Mouse (Mus musculus) liver, embryonic 11.5 days (tissue): Measurements from ENCODE around the gene Lrrc42. TPM values are rescaled to one million over a fixed set of nuclear protein-coding genes. Genes with fewer than 3 reads are reported as not detected.

Experiments
- ATAC-seq: fragments of 200-750 bp; cut with Nextera tagmentation; replicated peaks from 2 replicates; pipeline ENCODE4 v1.8.0; 2017; ENCODE audit warnings: moderate number of reproducible peaks, mild to moderate bottlenecking, moderate TSS enrichment, moderate library complexity; ENCODE audit not compliant: low FRiP score
- DNase-seq: peaks from one replicate; pipeline ENCODE4 v3.0.0-alpha.2; 2017; ENCODE audit warnings: low spot score
- H3K27ac ChIP-seq: fragments of 300-500 bp; sonication (generic); 2 replicates; pipeline ENCODE4 v1.5.1; 2014; ENCODE audit warnings: mild to moderate bottlenecking, low read depth, low read length, control low read depth
- H3K27me3 ChIP-seq: fragments of 300-500 bp; sonication (generic); replicated peaks from 2 replicates; pipeline ENCODE4 v1.6.1; 2014; ENCODE audit warnings: low read length, mixed read lengths; ENCODE audit not compliant: control insufficient read depth, insufficient read depth
- H3K36me3 ChIP-seq: fragments of 300-500 bp; sonication (generic); 2 replicates; pipeline ENCODE4 v1.6.1; 2014; ENCODE audit warnings: mild to moderate bottlenecking, low read length, moderate library complexity, mixed read lengths; ENCODE audit not compliant: control insufficient read depth, insufficient read depth
- H3K4me1 ChIP-seq: fragments of 300-500 bp; sonication (generic); replicated peaks from 2 replicates; pipeline ENCODE4 v1.6.1; 2014; ENCODE audit warnings: low read length, mixed read lengths; ENCODE audit not compliant: control insufficient read depth, insufficient read depth
- H3K4me2 ChIP-seq: fragments of 300-500 bp; sonication (generic); 2 replicates; pipeline ENCODE4 v1.6.1; 2014; ENCODE audit warnings: mild to moderate bottlenecking, control low read depth, moderate library complexity
- H3K4me3 ChIP-seq: fragments of 300-500 bp; sonication (generic); 2 replicates; pipeline ENCODE4 v1.5.1; 2014; ENCODE audit warnings: low read depth, low read length, control low read depth
- H3K9ac ChIP-seq: fragments of 300-500 bp; sonication (generic); 2 replicates; pipeline ENCODE4 v1.6.1; 2014; ENCODE audit warnings: low read depth, low read length, control low read depth
- H3K9me3 ChIP-seq: fragments of 300-500 bp; sonication (generic); 2 replicates; pipeline ENCODE4 v1.6.1; 2016; ENCODE audit warnings: low read length, inconsistent platforms, mixed read lengths; ENCODE audit not compliant: control insufficient read depth
- WGBS: fragments of 180-500 bp; shearing (Covaris S2); extraction: QIAGEN DNeasy Blood & Tissue Kit; methylation state at CpG from one replicate; pipeline ENCODE4 v1.1.7; 2014; 5-methylcytosine and 5-hydroxymethylcytosine counted together
- polyA plus RNA-seq: library from polyadenylated mRNA; unstranded; fragments of >200 nt; fragmentation: Nextera tagmentation; extraction: Ambion mirVana; gene quantifications from 2 replicates; pipeline ENCODE4 v1.2.1, GENCODE M21; 2014

Lrrc42 gene
- polyA plus RNA-seq, 1 experiment from 2014 or later: 40.7 TPM

DNA sequence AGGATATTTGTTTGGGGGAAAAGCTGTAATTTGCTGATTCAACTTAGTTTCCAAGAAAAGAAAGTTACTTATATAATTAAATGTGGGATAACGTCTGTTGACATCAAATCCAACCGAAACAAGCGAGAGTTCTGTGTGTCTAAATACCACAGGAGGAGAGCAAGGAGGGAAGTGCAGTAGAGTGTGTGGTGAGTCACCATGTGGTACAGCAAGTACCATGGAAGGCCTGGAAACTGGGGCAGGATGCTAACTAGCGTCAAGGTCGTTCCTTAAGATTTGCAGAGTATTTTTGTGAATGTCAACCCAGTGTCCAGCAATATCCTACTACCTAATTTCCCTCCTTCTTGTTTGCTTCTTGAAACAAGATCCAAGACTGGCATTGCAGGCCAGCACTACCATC is 55.3 kb downstream of the Lrrc42 start:
- DNase-seq (no peak), ATAC-seq (no peak)
- no peaks in the 10 kb centered on the region for H3K4me1 ChIP-seq
- H3K4me3 ChIP-seq: no peak overlapping the region
- no peak overlapping the region for H3K27ac ChIP-seq
- WGBS: 91% methylated on average over 5 of the region's 5 CpGs
- peaks cover 42% of the 10 kb centered on the region for H3K36me3 ChIP-seq
- no peak overlapping the region for H3K4me2 ChIP-seq
- H3K9me3 ChIP-seq: no peaks in the 10 kb centered on the region
- no peak overlapping the region for H3K9ac ChIP-seq
- no peaks in the 10 kb centered on the region for H3K27me3 ChIP-seq

DNA sequence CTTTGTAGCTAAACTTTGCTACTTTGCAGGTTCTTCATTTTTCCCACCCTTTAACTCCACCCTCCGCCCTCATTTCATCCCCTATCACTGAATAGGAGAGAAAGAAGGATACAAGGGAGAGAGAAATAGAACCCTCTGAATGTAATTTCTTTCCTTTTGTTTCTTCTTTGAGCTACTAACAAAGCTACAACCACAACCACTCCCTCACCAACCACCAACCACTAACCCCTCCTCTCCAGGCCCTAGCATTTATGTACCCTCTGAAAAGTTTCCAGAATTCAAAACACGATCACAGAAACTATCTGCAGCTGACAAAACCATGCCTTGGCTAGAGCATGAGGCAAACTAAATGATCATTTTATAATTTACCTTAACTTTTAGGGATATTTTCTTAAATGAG is 56.9 kb downstream of the Lrrc42 start:
- DNase-seq (no peak), ATAC-seq (no peak)
- H3K27ac ChIP-seq: no peak overlapping the region
- no peak overlapping the region for H3K9ac ChIP-seq
- WGBS: 92% methylated on average over 2 of the region's 2 CpGs
- no peaks in the 10 kb centered on the region for H3K9me3 ChIP-seq
- peaks cover 39% of the 10 kb centered on the region for H3K36me3 ChIP-seq
- no peak overlapping the region for H3K4me3 ChIP-seq
- no peaks in the 10 kb centered on the region for H3K27me3 ChIP-seq
- no peaks in the 10 kb centered on the region for H3K4me1 ChIP-seq
- H3K4me2 ChIP-seq: no peak overlapping the region

DNA sequence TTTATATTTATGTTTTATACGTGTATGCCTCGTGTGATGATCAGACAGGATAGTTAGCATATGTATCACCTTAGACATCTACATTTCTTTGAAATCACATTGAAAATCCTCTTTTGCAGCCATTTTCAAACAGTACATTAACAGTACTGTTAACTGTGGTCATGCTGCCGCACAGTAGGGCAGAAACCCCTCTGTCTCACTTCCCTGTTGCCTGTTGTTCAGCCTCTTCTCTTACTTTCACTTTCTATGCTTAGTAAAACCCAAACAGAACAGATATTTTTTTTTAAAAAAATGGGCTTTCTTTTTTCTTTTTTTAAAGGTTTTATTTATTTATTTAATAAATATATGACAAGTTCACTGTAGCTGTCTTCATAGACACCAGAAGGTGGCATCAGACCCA is 59.5 kb downstream of the Lrrc42 start:
- Histone ChIP-seq H3K27me3 (no peaks in the 10 kb centered on the region), H3K36me3 (peaks cover 31% of the 10 kb centered on the region), H3K9ac (no peak overlapping the region), H3K4me2 (no peak overlapping the region), H3K4me3 (no peak overlapping the region), H3K27ac (no peak overlapping the region), H3K9me3 (no peaks in the 10 kb centered on the region), H3K4me1 (no peaks in the 10 kb centered on the region)
- no peak for DNase-seq
- 93% methylated on average over 3 of the region's 3 CpGs for WGBS
- ATAC-seq: no peak

DNA sequence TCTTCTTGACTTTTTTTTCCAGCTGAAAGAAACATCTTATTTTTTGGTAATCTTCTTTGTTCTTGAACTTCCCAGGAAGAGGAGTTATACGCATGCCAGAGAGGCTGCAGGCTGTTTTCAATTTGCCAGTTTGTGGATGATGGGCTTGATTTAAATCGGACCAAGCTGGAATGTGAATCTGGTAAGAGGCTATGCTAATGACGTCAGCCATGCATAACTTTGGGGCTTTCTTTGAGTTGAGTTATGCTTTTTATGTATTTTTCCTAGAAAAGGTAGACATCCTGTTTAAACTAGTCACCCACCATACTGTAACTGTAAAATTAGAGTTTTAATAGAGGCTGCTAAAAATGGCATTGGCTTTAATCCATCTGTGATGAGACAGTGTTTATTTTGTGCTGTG is 67.6 kb downstream of the Lrrc42 start:
- peaks cover 25% of the 10 kb centered on the region for H3K4me1 ChIP-seq
- no peak for ATAC-seq
- no peak overlapping the region for H3K9ac ChIP-seq
- 84% methylated on average over 3 of the region's 3 CpGs for WGBS
- H3K36me3 ChIP-seq: peaks cover 22% of the 10 kb centered on the region; the same call in 1 of the 2 replicates
- no peak for DNase-seq
- no peaks in the 10 kb centered on the region for H3K27me3 ChIP-seq
- H3K4me3 ChIP-seq: no peak overlapping the region
- no peaks in the 10 kb centered on the region for H3K9me3 ChIP-seq
- H3K4me2 ChIP-seq: no peak overlapping the region
- no peak overlapping the region for H3K27ac ChIP-seq

Other genes starting within 250 kb of the Lrrc42 start
- 122 and 128 TPM in 2 replicates for gene Mrpl37, start 186.7 kb downstream of the Lrrc42 start, polyA plus RNA-seq
- gene Cyb5rl, start 186.5 kb downstream of the Lrrc42 start, polyA plus RNA-seq: 5.7 and 5.9 TPM in 2 replicates
- not detected in 2 replicates for gene Cdcp2, start 156.6 kb downstream of the Lrrc42 start, polyA plus RNA-seq
- gene Tmem59, start 75.1 kb downstream of the Lrrc42 start, polyA plus RNA-seq: 221 and 223 TPM in 2 replicates
- gene Tceanc2, start 74.4 kb downstream of the Lrrc42 start, polyA plus RNA-seq: 23.0 and 32.3 TPM in 2 replicates
- not detected in 2 replicates for gene Ldlrad1, start 44.4 kb downstream of the Lrrc42 start, polyA plus RNA-seq
- 14.8 and 16.0 TPM in 2 replicates for gene Hspb11, start 61 bp upstream of the Lrrc42 start, polyA plus RNA-seq
- gene Dio1, start 53.6 kb upstream of the Lrrc42 start, polyA plus RNA-seq: 0.12 TPM in 1 of 2 replicates, not detected in the other
- gene Yipf1, start 60.8 kb upstream of the Lrrc42 start, polyA plus RNA-seq: 39.0 and 45.5 TPM in 2 replicates
- gene Ndc1, start 114.3 kb upstream of the Lrrc42 start, polyA plus RNA-seq: 47.4 and 53.2 TPM in 2 replicates
- 1.2 and 1.5 TPM in 2 replicates for gene Glis1, start 181.1 kb upstream of the Lrrc42 start, polyA plus RNA-seq